Mouse (Mus musculus): ENCODE data around the gene Usp5. TPM values are rescaled to one million over a fixed set of nuclear protein-coding genes. Genes with fewer than 3 reads are reported as not detected.
A peak's percentile ranks its signal among the peaks of the same experiment; 100 is the strongest.

The Usp5 gene
- polyA plus RNA-seq, 1 experiment = 37.4 TPM

DNA sequence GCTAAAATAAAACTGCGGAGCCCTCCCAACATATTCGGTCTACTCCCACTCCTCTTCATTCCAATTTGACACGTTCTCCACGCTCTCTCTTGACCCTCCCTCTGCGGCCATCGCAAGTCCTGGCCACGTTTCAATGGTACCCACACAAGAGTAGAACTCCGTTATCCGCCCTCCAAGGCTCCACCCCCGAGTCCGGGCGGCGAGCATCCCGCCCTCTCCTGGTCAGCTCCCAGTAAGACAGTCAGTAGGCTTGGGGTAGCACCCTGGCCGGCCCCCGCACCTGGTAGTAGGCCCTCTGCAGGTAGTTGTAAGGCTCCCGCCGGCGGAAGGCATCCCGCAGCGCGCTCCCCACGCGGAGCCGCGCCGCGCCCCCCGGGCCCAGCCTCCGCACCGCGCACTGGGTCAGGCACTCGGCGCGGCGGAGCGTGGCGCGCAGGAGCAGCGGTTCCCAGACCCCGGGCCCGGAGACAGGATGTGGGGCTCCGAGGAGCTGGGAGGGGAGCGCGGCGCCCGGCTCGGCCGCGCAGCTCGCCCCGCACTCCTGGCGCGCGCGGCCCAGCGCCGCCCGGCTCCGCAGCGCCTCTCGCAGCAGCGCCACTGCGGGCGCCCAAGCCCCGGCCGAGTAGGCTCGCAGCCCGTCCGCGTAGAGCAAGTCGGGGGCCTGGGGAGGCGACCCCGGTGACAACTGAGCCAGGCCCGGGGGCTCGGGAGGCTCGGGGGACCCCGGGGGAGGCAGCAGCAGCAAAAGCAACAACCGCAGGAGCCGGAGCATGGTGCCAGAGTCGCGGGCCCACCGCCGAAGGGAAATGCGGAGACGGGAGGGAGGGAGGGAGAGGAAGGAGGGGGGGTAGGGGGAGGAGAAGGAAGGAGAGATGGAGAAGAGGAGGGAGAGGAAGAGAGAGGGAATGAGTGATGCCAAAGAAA lies 27.9 kb upstream of the Usp5 start, which contains the start of gene P3h3:
P3h3 (minus strand) TSS at position 837 of the 924 bp plus-strand sequence.
- no peaks in the 10 kb centered on the region for H3K36me3 ChIP-seq (ENCODE audit: control insufficient read depth, insufficient read depth, low read length)
- peak within 1 kb of the TSS; percentile 75 for H3K4me3 ChIP-seq (ENCODE audit: control insufficient read depth, low read depth, low read length)
- H3K27me3 ChIP-seq (ENCODE audit: control insufficient read depth, insufficient read depth, low read length) = no peaks in the 10 kb centered on the region
- no peak for TF ChIP-seq POLR2A (IDR thresholded peaks at IDR 0.05; ENCODE audit: control insufficient read depth, low read depth, low read length)
- 0 out of 2 replicates have a peak, but pooled peaks have one; percentile 28 for TF ChIP-seq CTCF (IDR thresholded peaks at IDR 0.05; ENCODE audit: control insufficient read depth, insufficient read depth, insufficient replicate concordance, low read depth, low read length)
- H3K27ac ChIP-seq (ENCODE audit: control insufficient read depth, insufficient read depth, low read depth, low read length) = no peak within 1 kb of the TSS
- peaks cover 4% of the 10 kb centered on the region for H3K4me1 ChIP-seq (ENCODE audit: control insufficient read depth, insufficient read depth, low read length)

DNA sequence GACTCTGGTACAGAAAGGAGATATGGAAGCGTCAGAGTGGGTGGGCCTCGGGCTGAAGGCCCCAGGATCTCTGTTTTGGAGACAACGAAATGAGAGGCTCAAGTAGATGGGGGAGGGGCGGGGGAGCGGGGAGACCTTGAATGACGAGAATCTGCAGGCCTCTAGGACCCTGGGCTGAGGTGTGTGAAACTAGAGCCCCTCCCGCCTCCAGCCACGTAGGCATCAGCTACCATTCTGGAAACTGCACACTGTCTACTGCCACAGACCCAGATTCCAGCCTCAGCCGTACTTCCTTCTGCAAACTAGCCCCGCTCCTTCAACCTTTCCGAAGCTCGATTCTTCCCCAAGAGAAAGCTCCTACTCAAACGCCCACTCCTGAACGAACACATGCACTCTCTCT lies 27.0 kb upstream of the Usp5 start:
- Histone ChIP-seq H3K4me1 (ENCODE audit: control insufficient read depth, insufficient read depth, low read length) (peaks cover 4% of the 10 kb centered on the region), H3K27me3 (ENCODE audit: control insufficient read depth, insufficient read depth, low read length) (no peaks in the 10 kb centered on the region), H3K27ac (ENCODE audit: control insufficient read depth, insufficient read depth, low read depth, low read length) (no peak overlapping the region), H3K4me3 (ENCODE audit: control insufficient read depth, low read depth, low read length) (no peak overlapping the region), H3K36me3 (ENCODE audit: control insufficient read depth, insufficient read depth, low read length) (no peaks in the 10 kb centered on the region)
- TF ChIP-seq POLR2A (IDR thresholded peaks at IDR 0.05; ENCODE audit: control insufficient read depth, low read depth, low read length) (no peak), CTCF (IDR thresholded peaks at IDR 0.05; ENCODE audit: control insufficient read depth, insufficient read depth, insufficient replicate concordance, low read depth, low read length) (no peak)

DNA sequence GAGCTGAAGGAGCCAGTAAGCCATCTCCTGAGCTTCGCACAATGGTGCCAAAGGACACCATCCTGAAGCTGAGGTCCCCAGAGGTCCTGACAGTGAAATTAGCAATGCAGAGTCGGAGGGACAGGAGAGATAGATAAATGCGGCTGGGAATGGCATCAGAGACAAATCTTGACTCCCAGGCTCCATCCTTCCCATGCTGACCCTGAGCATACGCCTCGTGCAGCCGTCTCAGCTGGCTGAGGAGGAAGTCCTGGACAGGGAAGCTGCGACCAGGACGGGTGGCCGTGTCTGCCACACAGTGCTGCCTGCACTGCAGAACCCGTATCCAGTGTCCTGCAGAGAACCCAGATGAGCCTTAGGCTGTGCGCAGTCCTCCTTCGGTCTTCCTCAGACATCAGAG lies 25.4 kb upstream of the Usp5 start:
- Histone ChIP-seq H3K4me1 (ENCODE audit: control insufficient read depth, insufficient read depth, low read length) (peaks cover 4% of the 10 kb centered on the region), H3K27ac (ENCODE audit: control insufficient read depth, insufficient read depth, low read depth, low read length) (no peak overlapping the region), H3K36me3 (ENCODE audit: control insufficient read depth, insufficient read depth, low read length) (no peaks in the 10 kb centered on the region), H3K4me3 (ENCODE audit: control insufficient read depth, low read depth, low read length) (no peak overlapping the region), H3K27me3 (ENCODE audit: control insufficient read depth, insufficient read depth, low read length) (no peaks in the 10 kb centered on the region)
- TF ChIP-seq CTCF (IDR thresholded peaks at IDR 0.05; ENCODE audit: control insufficient read depth, insufficient read depth, insufficient replicate concordance, low read depth, low read length) (no peak), POLR2A (IDR thresholded peaks at IDR 0.05; ENCODE audit: control insufficient read depth, low read depth, low read length) (no peak)

DNA sequence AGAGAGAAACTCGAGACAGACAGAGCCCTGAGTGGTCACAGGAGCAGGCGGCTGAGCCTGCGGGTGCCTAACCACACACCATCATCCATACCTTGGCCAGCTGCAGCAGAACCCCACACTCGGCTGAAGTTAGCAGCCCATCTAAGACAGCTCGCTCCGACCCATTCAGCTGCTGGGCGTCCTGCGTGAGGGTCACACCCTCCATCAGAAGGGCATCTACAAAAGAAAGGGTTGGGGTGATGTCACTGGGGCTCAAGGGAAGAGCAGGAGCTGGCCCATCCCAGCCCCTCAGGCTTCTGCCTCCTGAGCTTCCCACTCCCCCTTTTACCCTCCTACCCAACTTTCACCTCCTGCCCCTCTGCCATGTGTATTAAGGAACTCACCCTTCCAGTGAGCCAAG lies 21.3 kb upstream of the Usp5 start:
- Histone ChIP-seq H3K27me3 (ENCODE audit: control insufficient read depth, insufficient read depth, low read length) (no peaks in the 10 kb centered on the region), H3K36me3 (ENCODE audit: control insufficient read depth, insufficient read depth, low read length) (no peaks in the 10 kb centered on the region), H3K4me1 (ENCODE audit: control insufficient read depth, insufficient read depth, low read length) (peaks cover 3% of the 10 kb centered on the region; the same call in 1 of the 2 replicates), H3K4me3 (ENCODE audit: control insufficient read depth, low read depth, low read length) (no peak overlapping the region), H3K27ac (ENCODE audit: control insufficient read depth, insufficient read depth, low read depth, low read length) (no peak overlapping the region)
- TF ChIP-seq CTCF (IDR thresholded peaks at IDR 0.05; ENCODE audit: control insufficient read depth, insufficient read depth, insufficient replicate concordance, low read depth, low read length) = no peak
- TF ChIP-seq POLR2A (IDR thresholded peaks at IDR 0.05; ENCODE audit: control insufficient read depth, low read depth, low read length) = no peak

DNA sequence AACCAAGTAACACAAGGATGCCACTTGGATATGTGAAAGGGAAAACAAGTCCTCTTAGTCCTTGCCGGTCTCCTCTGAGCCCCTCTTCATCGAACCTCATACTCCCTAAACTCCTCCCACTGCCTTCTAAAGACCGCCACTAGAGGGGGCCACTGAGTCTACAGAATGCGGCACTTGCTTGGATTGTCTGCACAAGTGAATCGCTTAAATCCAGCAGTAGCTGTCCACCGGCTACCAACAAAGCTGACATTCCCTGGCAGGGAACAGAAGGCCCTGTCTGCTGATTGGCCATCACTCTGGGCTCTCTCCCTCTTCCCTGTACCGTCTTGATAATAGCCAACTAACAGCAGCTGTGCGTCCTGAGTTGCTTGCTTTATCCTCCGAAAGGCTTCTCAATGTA lies 18.0 kb upstream of the Usp5 start:
- Histone ChIP-seq H3K4me3 (ENCODE audit: control insufficient read depth, low read depth, low read length) (no peak overlapping the region), H3K27ac (ENCODE audit: control insufficient read depth, insufficient read depth, low read depth, low read length) (no peak overlapping the region), H3K27me3 (ENCODE audit: control insufficient read depth, insufficient read depth, low read length) (no peaks in the 10 kb centered on the region), H3K4me1 (ENCODE audit: control insufficient read depth, insufficient read depth, low read length) (peaks cover 3% of the 10 kb centered on the region; the same call in 1 of the 2 replicates), H3K36me3 (ENCODE audit: control insufficient read depth, insufficient read depth, low read length) (no peaks in the 10 kb centered on the region)
- TF ChIP-seq POLR2A (IDR thresholded peaks at IDR 0.05; ENCODE audit: control insufficient read depth, low read depth, low read length) (no peak), CTCF (IDR thresholded peaks at IDR 0.05; ENCODE audit: control insufficient read depth, insufficient read depth, insufficient replicate concordance, low read depth, low read length) (peak; percentile 91)

DNA sequence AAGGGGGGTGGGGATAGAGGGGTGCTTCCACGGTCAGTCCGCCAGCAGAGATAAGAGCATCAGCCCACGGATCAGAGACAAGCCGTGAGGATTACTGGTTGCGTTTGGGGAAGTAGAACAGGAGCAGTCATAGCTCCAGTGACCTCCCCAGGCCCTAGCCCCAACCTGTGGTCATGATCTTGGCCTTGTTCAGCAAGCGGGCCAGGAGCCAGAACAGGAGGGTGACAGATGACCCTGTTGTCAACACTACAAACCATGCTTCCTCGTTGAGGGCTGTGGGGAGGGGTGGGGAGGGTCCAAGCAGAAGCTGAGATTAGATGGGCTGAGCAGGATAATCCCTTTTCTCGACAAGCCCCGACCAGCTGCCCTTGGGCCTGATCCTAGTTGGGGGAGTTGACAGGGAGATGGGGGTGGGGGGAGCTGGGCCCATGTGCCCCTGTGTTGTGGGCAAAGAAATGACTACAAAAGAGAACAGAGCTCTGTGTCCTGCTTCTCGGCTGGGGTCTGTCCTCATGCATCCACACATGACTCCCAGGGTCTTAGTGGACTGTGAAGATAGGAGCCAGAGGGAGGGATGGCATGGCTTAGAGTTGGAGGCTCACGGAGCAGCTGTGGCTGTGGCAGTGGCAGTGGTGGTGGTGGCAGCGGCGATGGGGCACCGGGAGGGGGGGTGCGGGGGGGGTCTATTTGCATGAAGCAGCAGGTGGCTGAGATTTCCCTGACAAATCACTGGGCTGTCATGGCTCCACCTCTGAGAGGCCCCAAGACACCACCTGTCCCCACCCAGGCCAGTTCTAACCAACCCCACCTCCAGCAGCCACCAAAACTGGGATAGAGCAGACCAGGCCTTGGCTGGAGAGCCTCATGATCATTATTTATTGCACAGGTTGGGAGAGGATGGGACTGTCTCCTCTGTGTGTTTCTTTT lies 11.2 kb upstream of the Usp5 start, which contains the start of gene Gnb3:
Gnb3 (minus strand) TSS at position 35 of the 927 bp plus-strand sequence.
- H3K27me3 ChIP-seq (ENCODE audit: control insufficient read depth, insufficient read depth, low read length) = no peaks in the 10 kb centered on the region
- H3K36me3 ChIP-seq (ENCODE audit: control insufficient read depth, insufficient read depth, low read length) = no peaks in the 10 kb centered on the region
- H3K4me1 ChIP-seq (ENCODE audit: control insufficient read depth, insufficient read depth, low read length) = no peaks in the 10 kb centered on the region
- no peak within 1 kb of the TSS for H3K27ac ChIP-seq (ENCODE audit: control insufficient read depth, insufficient read depth, low read depth, low read length)
- no peak within 1 kb of the TSS for H3K4me3 ChIP-seq (ENCODE audit: control insufficient read depth, low read depth, low read length)
- no peak for TF ChIP-seq CTCF (IDR thresholded peaks at IDR 0.05; ENCODE audit: control insufficient read depth, insufficient read depth, insufficient replicate concordance, low read depth, low read length)
- TF ChIP-seq POLR2A (IDR thresholded peaks at IDR 0.05; ENCODE audit: control insufficient read depth, low read depth, low read length) = no peak

DNA sequence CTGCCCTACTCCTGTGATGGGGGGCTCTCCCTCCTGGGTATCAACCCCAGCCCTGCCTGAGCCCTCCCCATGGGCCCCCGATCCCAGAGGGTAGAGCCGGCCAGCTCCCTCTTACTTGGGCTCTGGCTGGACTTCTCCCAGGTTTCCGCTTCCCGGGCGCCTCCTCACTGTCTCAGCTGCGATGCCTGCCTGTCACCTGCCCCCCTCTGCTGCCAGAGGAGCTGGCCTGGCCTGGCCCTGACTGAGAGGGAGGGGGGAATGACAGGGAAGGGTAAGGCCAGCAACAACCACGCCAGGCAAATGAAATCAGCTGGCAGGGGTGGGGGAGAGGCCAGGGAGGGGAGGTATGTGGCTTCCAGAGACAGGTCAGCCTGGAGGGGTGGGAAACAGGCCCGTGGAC lies 10.5 kb upstream of the Usp5 start:
- no peak for TF ChIP-seq POLR2A (IDR thresholded peaks at IDR 0.05; ENCODE audit: control insufficient read depth, low read depth, low read length)
- no peak for TF ChIP-seq CTCF (IDR thresholded peaks at IDR 0.05; ENCODE audit: control insufficient read depth, insufficient read depth, insufficient replicate concordance, low read depth, low read length)
- no peak overlapping the region for H3K27ac ChIP-seq (ENCODE audit: control insufficient read depth, insufficient read depth, low read depth, low read length)
- H3K4me3 ChIP-seq (ENCODE audit: control insufficient read depth, low read depth, low read length) = no peak overlapping the region
- H3K4me1 ChIP-seq (ENCODE audit: control insufficient read depth, insufficient read depth, low read length) = no peaks in the 10 kb centered on the region
- no peaks in the 10 kb centered on the region for H3K36me3 ChIP-seq (ENCODE audit: control insufficient read depth, insufficient read depth, low read length)
- H3K27me3 ChIP-seq (ENCODE audit: control insufficient read depth, insufficient read depth, low read length) = no peaks in the 10 kb centered on the region
